Mouse (Mus musculus) E14TG2a.4 (cell line): ENCODE measurements at regions not wholly inside any gene's neighbourhood (a gene's known extent, or its start where the extent isn't known, plus 50 kb on each side); places are given as distances from the start of the nearest gene placed in this dataset.

Experiments
- CTCF ChIP-seq: conservative IDR thresholded peaks from 2 replicates; pipeline ENCODE4 v1.5.1; 2014; ENCODE audit warnings: low read length
- NANOG ChIP-seq: IDR thresholded peaks from 2 replicates; pipeline ENCODE4 v1.6.1; 2014; ENCODE audit warnings: borderline replicate concordance, low read length, mixed read lengths
- POU5F1 ChIP-seq: IDR thresholded peaks from 2 replicates; pipeline ENCODE4 v1.6.1; 2014; ENCODE audit warnings: low read length, borderline replicate concordance

DNA sequence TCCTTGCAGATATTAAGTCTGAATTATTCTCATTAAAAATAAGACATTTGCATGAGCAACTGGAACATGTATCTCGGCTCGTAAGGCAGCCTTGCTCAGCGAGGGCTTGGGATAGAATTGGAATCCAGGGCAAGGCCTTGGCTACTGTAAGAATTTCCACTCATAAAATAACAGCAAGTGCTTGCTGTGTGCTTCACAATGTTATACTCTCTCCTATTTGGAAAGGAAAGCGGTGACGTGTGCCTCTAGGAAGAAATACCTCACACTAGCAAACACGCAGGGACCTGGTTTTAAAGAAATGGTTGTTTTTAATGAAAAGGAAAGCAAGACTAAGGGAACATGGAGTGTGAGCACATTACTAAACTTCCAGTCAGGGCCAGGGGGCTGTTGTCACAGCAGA is 69.3 kb upstream of the Cops8 start:
- TF ChIP-seq CTCF (no peak), POU5F1 (no peak), NANOG (no peak)
